Mouse (Mus musculus) ES-E14 (cell line): ENCODE measurements around the gene Hist1h3d.
"Not testable (repeated sequence)": the region's sequence is repeated elsewhere in the genome, so short reads cannot be mapped to it uniquely, and the experiment has no call there.

Source experiments
- CHD2 ChIP-seq: IDR thresholded peaks from 2 replicates; pipeline ENCODE4 v1.6.1; 2014; ENCODE audit warnings: mild to moderate bottlenecking, low read depth, low read length, inconsistent platforms
- MAFK ChIP-seq: IDR thresholded peaks from 2 replicates; pipeline ENCODE4 v1.6.1; 2014; ENCODE audit warnings: mild to moderate bottlenecking, low read depth, low read length, inconsistent platforms; ENCODE audit not compliant: insufficient read depth
- ZC3H11A ChIP-seq: IDR thresholded peaks from 2 replicates; pipeline ENCODE4 v1.6.1; 2012; ENCODE audit warnings: low read depth, mild to moderate bottlenecking, inconsistent platforms, low read length, borderline replicate concordance
- ZNF384 ChIP-seq: IDR thresholded peaks from 2 replicates; pipeline ENCODE4 v1.6.1; 2012; ENCODE audit warnings: low read depth, low read length, inconsistent platforms

DNA sequence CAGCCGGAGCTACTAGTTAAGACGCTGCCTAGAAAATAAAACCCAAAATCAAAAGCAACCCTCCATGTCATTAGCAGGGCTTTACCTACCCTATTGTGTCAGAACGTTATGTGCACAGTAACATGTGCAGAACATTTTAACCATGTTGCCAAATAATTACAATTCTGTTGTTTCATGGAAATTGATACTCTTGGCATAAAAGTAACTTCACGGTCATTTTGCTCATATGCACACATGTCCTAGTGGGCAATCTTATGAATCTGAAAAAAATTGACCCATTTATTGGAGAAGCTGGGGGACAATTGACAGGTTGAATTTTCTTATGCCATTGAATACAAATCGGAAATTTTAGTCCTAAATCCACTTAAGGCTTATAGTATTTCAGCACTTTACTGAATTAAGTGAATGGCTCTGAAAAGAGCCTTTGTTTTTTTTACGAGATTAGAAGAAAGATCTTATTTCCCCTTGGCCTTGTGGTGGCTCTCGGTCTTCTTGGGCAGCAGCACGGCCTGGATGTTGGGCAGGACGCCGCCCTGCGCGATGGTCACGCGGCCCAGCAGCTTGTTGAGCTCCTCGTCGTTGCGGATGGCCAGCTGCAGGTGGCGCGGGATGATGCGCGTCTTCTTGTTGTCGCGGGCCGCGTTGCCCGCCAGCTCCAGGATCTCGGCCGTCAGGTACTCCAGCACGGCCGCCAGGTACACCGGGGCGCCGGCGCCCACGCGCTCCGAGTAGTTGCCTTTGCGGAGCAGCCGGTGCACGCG, 5.1 kb upstream of the Hist1h3d start:
- not testable (repeated sequence) for TF ChIP-seq ZNF384, MAFK, ZC3H11A, CHD2
